Mouse (Mus musculus) hematopoietic stem cell, adult 5-6 weeks (primary cell): ENCODE results near the gene Micu1. TPM values are rescaled to one million over a fixed set of nuclear protein-coding genes. Genes with fewer than 3 reads are reported as not detected.
A peak's percentile ranks its signal among the peaks of the same experiment; 100 is the strongest.
"Not testable (repeated sequence)": the region's sequence is repeated elsewhere in the genome, so short reads cannot be mapped to it uniquely, and the experiment has no call there.

Experiments
- ATAC-seq, 2 experiments: fragments of 125-278 bp in 1 of 2; replicated peaks in 1 of 2; 2 replicates each; pipeline ENCODE4 v1.8.0; 2016 to 2017; ENCODE audit warnings: inconsistent platforms in 2 of 2, mild to moderate bottlenecking in 2 of 2, moderate number of reproducible peaks in 2 of 2, low read depth in 1 of 2, moderate TSS enrichment in 1 of 2; ENCODE audit not compliant: low FRiP score in 2 of 2, poor library complexity in 2 of 2, severe bottlenecking in 2 of 2, insufficient read depth in 1 of 2, low TSS enrichment in 1 of 2
- total RNA-seq: library from RNA; stranded (forward); fragments of 172-1452, 232-1000 nt; gene quantifications from 2 replicates; pipeline ENCODE4 v1.2.3, GENCODE M21; 2017

Micu1 gene
- 26.7 and 66.4 TPM in 2 replicates for total RNA-seq

- ATAC-seq: peak; percentile 96 to 98
Observed at GRCm38 (mm10) chr10:59702207-59703032, at the start of gene Micu1. TSS of gene Micu1 (plus strand) at chr10:59702477.

GRCm38 (mm10) chr10:59656799-59657198 lies 45.5 kb upstream of the Micu1 start:
- ATAC-seq: no peak

- ATAC-seq: no peak
Observed at GRCm38 (mm10) chr10:59664765-59665164, 37.5 kb upstream of the Micu1 start.

GRCm38 (mm10) chr10:59665503-59666291 lies 36.6 kb upstream of the Micu1 start:
- peak; percentile 57 to 65 for ATAC-seq

GRCm38 (mm10) chr10:59667377-59667776 lies 34.9 kb upstream of the Micu1 start:
- ATAC-seq: peak; percentile 62 to 65

GRCm38 (mm10) chr10:59668491-59668890 lies 33.8 kb upstream of the Micu1 start:
- ATAC-seq: no peak

GRCm38 (mm10) chr10:59677836-59678235 lies 24.4 kb upstream of the Micu1 start:
- no peak for ATAC-seq

GRCm38 (mm10) chr10:59679189-59679588 lies 23.1 kb upstream of the Micu1 start:
- ATAC-seq: no peak

- not testable (repeated sequence) for ATAC-seq
Observed at GRCm38 (mm10) chr10:59685586-59685985, 16.7 kb upstream of the Micu1 start.

GRCm38 (mm10) chr10:59687126-59687525 lies 15.2 kb upstream of the Micu1 start:
- ATAC-seq: no peak

- no peak for ATAC-seq
Observed at GRCm38 (mm10) chr10:59689836-59690235, 12.4 kb upstream of the Micu1 start.

GRCm38 (mm10) chr10:59692441-59692840 lies 9.8 kb upstream of the Micu1 start:
- ATAC-seq: peak; percentile 37 to 58; a peak in 3 of 4 replicates

- peak in 1 of 2 experiments; percentile 56; a peak in 2 of 4 replicates for ATAC-seq
Observed at GRCm38 (mm10) chr10:59694104-59694503, 8.2 kb upstream of the Micu1 start.

- no peak for ATAC-seq
Observed at GRCm38 (mm10) chr10:59699516-59699915, 2.8 kb upstream of the Micu1 start.

- ATAC-seq: 0 out of 4 replicates have a peak, but pooled peaks of 1 of the 2 experiments have one; percentile 2
Observed at GRCm38 (mm10) chr10:59701805-59702204, 472 bp upstream of the Micu1 start.

- no peak for ATAC-seq
Observed at GRCm38 (mm10) chr10:59703060-59703760, 933 bp downstream of the Micu1 start.

- ATAC-seq: no peak
Observed at GRCm38 (mm10) chr10:59706991-59707546, 4.8 kb downstream of the Micu1 start.
